Mouse (Mus musculus): ENCODE results near the gene Samd14. TPM values are rescaled to one million over a fixed set of nuclear protein-coding genes. Genes with fewer than 3 reads are reported as not detected.
A peak's percentile ranks its signal among the peaks of the same experiment; 100 is the strongest.
"Not testable (repeated sequence)": the region's sequence is repeated elsewhere in the genome, so short reads cannot be mapped to it uniquely, and the experiment has no call there.

The Samd14 gene
- total RNA-seq, 4 experiments from 2014 or later = 3.9 to 9.1 (median 5.6) TPM

DNA sequence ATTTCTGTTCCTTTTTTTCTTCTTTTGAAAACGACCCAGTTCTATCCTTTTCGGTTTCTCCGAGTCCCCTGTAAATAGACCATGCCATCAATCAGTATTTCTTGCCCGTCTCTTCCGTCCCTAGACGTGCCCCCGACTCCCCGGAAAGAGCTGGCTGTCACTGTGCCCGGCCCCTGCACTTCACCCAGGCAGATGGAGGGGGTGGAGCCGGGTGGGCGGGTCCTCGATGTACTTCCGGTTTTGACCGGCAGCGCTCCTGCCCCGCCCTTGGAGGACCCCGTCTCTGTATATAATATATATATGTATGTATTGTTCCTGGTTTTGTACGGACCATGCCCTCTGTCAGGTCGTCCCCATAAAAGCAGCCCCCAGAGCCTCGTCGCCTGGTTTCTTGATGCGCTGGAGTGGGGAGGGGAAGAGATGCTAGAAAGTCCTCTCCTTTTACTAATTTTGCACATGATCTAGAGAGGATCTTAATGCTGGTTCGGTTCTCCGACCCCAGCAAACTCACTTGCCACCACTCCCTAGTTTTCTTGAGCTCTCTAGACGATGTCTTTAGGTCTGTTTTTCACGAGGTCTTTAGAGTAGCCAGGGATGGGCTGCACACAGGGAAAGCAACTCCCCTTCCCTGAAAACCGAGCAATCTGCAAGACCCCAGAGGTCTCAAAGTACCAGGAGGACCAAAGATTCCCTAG, 3.0 kb upstream of the Samd14 start:
- DNase-seq = peak; percentile 75

DNA sequence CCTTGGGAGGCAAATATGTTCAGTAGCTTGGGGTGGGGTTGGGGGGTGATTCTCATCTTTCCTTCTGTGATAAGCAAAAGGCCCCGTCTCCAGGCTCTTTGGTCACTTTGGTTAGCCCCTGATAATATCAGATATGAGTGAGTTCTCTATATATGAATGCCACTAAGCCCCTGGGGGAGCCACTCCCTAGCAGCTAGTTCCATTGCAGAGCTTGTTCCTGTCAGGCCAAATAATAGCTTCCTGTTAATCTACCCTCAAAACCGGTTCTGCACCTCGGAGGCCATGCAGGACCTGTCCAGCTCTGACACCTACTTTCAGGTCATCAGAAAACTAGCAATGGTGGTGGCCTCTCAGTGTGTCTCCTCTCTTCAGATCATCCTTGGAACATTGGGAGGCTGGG, 2.3 kb upstream of the Samd14 start:
- DNase-seq = no peak

DNA sequence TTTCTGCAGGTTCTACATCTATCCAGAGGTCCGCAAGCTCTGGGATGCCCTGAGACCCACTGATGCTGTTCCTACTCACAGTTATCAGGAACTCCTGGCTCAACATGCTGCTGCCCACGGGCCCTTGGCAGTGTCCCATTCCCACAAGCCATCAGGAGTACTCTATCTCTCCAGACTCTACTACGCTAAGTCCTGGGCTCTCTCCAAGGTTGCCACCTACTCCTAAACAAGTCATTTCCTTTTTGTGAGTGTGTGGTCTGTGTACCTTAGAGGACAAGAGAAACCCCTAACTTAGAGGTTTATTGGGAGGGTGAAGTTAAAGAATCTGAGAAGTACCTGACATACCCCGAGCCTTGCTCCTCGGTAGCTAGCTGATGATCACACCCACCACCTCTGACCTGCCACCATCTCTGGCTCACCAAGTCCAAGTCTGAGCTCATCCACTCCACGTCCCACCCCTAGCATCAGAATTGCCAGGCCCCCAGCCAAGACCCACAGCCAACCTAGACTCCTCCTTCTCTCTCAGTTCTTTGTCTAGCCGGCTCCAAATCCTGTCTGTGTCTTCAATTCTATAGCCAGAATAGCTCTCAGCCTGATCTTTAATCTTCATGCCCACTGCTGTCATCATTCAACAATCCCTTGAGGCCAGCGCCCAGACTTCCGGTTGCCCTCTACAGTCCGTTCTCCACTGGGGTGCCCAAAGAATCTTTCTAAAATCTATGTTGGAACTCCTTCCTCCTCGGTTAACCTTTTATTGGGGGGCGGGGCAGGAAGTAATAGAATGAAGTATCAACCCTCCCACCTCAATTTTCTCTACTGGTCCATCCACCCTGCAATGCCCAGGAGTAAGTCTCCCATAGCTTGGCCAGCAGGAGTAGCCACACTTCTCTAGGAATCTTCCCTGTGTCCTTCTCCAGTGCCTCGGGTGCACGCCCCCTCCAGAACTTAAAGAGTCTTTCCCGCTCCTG, 734 bp upstream of the Samd14 start:
- no peak for DNase-seq

- DNase-seq = no peak
Observed at GRCm38 (mm10) chr11:95010141-95010739, 561 bp downstream of the Samd14 start.

- not testable (repeated sequence) for DNase-seq
Observed at GRCm38 (mm10) chr11:95010841-95011403, 1.2 kb downstream of the Samd14 start.

GRCm38 (mm10) chr11:95011416-95011815, 1.7 kb downstream of the Samd14 start:
- DNase-seq = no peak

DNA sequence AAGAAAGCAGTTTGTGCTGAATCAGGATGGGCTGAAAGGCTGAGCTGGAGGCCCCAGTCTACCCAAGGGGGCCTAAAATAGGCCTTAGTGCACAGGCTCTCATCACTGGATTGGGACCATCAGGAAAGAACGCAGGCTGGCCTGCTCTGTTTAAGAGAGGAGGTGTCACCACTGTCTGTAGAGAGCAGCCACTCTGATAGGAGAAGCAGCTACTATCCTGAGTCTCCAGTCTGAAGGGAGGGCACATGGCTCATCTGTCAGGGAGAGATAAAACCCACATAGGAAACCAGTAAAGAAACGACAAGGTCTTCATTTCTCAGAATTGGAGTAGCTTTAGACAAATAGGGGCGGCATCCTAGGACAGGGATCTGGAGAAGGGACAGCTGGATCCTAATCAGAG, 2.4 kb downstream of the Samd14 start:
- no peak for DNase-seq

GRCm38 (mm10) chr11:95012487-95012886, 2.8 kb downstream of the Samd14 start:
- DNase-seq = no peak

- no peak for DNase-seq
Observed at GRCm38 (mm10) chr11:95015484-95015883, 5.8 kb downstream of the Samd14 start.

- no peak for DNase-seq
Observed at GRCm38 (mm10) chr11:95022237-95022992, 12.7 kb downstream of the Samd14 start.

- DNase-seq = no peak
Observed at GRCm38 (mm10) chr11:95023481-95023880, 13.8 kb downstream of the Samd14 start.

- no peak for DNase-seq
Observed at GRCm38 (mm10) chr11:95024439-95025184, 14.9 kb downstream of the Samd14 start.

DNA sequence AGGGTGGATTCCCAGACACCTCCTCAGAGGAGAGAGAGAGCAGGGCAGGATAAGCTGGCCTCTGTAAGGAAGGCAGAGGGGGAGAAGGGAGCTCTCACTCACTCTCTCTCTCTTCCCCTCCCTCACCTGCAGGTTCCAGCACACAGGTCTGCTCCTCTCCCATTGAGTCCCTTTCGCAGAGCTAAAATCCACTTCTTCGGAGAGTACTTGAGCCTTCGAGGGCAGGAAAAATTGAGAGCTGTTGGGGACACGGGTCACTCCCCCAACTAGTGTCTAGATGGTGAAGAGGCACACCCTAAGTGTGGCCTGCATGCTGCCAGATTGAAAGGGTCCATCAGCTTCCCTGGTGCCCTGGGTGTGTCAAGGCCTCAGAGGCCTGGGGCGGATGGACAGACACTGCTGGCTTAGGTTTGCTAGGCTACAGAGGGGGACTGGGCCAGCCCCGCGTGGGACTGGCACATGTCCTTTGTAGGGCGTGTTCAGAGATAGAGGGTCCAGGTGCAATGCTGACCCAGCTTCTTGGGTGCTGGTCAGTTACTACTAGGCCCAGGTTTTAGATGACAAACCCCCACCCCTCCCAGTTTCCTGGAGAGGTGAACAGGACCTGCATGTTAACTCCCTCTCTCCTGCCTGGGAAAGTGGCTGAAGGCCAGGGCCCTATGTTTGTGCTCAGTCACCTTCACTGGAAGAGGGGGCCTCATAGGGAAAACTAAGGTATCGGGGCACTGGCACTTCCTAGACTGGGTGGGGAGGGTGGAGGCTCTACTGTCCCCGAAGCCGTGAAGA, 15.7 kb downstream of the Samd14 start:
- no peak for DNase-seq

GRCm38 (mm10) chr11:95026090-95026542, 16.4 kb downstream of the Samd14 start:
- DNase-seq = no peak

DNA sequence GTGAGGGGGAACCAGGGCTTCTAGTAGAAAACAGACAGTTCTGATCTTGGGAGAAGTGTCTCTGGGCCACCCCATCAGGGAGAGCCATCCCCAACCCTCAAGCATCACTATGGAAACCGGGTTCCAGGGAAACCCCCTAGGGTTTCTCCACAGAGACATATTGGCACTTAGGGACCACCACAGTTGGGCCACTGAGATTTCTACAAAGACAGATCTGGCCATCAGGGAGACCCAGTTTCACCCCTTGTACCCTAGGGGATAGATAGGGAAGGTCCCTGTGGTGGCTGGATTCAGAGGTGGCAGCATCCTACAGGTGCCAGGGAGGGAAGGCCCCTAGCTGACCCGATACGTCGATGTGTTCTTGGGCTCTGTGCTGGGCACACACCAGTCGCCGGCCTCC, 17.2 kb downstream of the Samd14 start:
- no peak for DNase-seq

- no peak for DNase-seq
Observed at GRCm38 (mm10) chr11:95027850-95028470, 18.3 kb downstream of the Samd14 start.

GRCm38 (mm10) chr11:95032945-95033344, 23.3 kb downstream of the Samd14 start:
- no peak for DNase-seq

DNA sequence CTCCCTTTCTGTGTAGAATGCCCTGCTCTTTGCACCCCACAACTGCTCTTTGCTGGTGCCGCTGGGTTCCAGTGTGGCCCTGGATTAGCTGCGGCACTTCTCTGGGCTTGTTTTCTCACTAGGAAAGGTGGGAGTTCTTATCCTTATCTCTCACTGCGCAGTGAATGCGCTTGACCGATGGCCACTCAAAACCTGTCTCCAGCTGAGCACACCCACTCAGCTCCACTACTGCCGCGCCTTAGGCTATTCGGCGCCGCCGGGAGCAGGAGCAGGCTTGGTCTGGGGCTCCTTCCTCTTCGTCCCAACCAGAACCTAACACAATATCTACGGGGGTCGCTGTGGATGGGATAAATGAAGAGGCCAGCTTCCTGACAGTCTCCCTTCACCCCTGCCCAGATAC, 23.9 kb downstream of the Samd14 start:
- DNase-seq = no peak

- DNase-seq = no peak
Observed at GRCm38 (mm10) chr11:95034902-95035301, 25.2 kb downstream of the Samd14 start.

DNA sequence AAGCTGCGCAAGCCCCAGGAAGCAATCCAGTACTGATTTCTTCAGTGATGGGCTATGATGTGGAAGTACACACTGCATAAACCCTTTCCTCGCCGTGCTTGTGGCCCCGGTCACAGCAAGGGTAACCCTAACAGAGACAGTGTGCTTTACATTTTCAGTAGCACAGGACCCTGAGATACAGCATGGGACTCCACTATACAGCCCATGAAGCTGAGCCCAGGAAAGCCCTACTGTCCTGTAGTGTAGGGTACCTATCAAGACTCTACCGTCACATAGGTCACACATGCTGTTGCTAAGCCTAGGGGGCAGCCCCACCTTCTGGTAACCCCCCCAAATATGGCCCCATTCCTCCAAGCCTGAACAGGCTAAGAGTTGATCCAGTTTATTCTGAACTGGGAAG, 26.8 kb downstream of the Samd14 start:
- no peak for DNase-seq
